Mouse (Mus musculus) spleen, adult 2 months (tissue): ENCODE results near the gene Podn.

Experiments used
- CTCF ChIP-seq: fragments of 200-500 bp; IDR thresholded peaks from 2 replicates; pipeline ENCODE4 v1.5.1; 2011; ENCODE audit warnings: mild to moderate bottlenecking, inconsistent platforms; ENCODE audit not compliant: insufficient read depth, insufficient read length, insufficient replicate concordance; ENCODE audit errors: extremely low read depth
- POLR2A ChIP-seq: fragments of 200-500 bp; IDR thresholded peaks from 2 replicates; pipeline ENCODE4 v1.6.1; 2011; ENCODE audit warnings: low read depth, low read length, inconsistent platforms

DNA sequence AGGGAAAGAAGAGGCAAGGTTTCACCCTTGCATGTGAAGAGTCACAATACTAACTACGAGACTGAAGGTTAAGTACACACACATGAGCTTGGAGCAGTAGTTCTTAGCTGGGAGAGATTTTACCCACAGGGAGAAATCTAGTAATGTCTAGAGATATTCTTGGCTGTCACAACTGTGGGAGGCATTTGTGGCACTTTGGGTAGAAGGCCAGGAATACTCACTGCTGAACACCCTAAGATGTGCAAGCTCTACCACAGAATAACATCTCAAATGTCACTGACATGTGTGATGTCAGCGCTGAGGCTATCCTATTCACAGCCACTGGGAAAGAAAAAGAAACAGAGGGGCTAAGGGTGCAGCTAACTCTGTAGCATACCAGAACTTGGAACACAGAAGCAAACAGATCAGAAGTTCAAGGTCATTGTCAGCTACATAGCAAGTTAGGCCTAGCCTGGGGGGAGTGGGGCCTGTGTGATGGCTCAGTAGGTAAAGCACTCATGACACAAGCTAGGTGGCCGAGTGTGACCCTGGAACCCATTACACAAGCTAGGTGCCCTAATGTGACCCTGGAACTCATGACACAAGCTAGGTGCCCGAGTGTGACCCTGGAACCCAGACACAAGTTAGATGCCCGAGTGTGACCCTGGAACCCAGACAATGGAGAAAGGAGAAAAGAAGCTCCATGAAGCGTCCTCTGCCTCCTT lies 13.1 kb downstream of the Podn start:
- TF ChIP-seq CTCF (no peak), POLR2A (no peak)
